13 mouse cellular contexts compared by ENCODE assay signal in the genomic region with DNA sequence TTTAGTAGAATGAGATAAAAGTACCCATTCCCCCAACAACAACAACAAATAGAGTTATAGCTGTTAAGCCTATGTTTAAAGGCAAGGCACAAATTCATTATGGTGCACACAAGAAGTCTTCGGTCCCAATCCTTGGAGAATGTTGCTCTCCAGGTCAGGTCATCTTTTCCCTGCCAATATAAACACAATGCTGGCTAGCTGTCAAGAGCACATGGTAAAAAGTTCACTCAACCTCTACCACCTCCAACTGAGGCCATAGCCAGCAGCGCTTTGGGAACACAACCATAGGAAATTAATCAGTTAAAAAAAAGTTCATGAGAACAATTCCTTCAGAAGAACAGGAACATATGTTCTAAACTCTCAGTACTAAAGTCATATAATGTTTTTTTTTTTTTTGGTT. TPM values are rescaled to one million over a fixed set of nuclear protein-coding genes. Genes with fewer than 3 reads are reported as not detected.
DNase-seq lines count a peak whose midpoint lies in the region; ATAC-seq and TF ChIP-seq lines count a peak whose summit lies in the region.
"Had no signal": no experiment of that assay in that cellular context is flagged by ENCODE, and none has a peak within 500 bp of the region (broad histone marks: within the 10 kb centered on the region; RNA-seq: fewer than 3 reads in every experiment).

No protein-coding gene starts in this region.

- no peak for TF ChIP-seq POLR2A in liver, adult 2 months (IDR thresholded peaks at IDR 0.05; ENCODE audit: extremely low read depth, insufficient read depth, low read length)

- no peak for ATAC-seq in liver, embryonic 11.5 days (replicated peaks; ENCODE audit: low FRiP score)

- 16% methylated on average over 2 of the region's 2 CpGs for WGBS in liver, adult 2 months
- 90% methylated on average over 2 of the region's 2 CpGs for WGBS in liver, embryonic 11.5 days

- no peaks in the 10 kb centered on the region for H3K9me3 ChIP-seq in liver, embryonic 11.5 days (ENCODE audit: control insufficient read depth, low read length)
- H3K9me3 ChIP-seq: hindbrain, embryonic 15.5 days; midbrain, embryonic 10.5 days; neural tube, embryonic 13.5 days had no signal

- H3K4me1 ChIP-seq in liver, adult 2 months (ENCODE audit: control insufficient read depth, insufficient read depth, low read length) = peaks cover 2% of the 10 kb centered on the region; the same call in 1 of the 2 replicates
- no peaks in the 10 kb centered on the region for H3K4me1 ChIP-seq in liver, embryonic 11.5 days (replicated peaks; ENCODE audit: control insufficient read depth, insufficient read depth, low read length)
- H3K4me1 ChIP-seq: hindbrain, embryonic 15.5 days; midbrain, embryonic 10.5 days; neural tube, embryonic 13.5 days had no signal

- no peak for TF ChIP-seq CTCF in liver, adult 2 months (IDR thresholded peaks at IDR 0.05; ENCODE audit: low read depth, low read length)

- H3K4me2 ChIP-seq in liver, embryonic 11.5 days = no peak overlapping the region
- H3K4me2 ChIP-seq: hindbrain, embryonic 15.5 days; neural tube, embryonic 13.5 days had no signal

- no peak overlapping the region for H3K4me3 ChIP-seq in liver, adult 2 months (ENCODE audit: insufficient read depth, low read depth, low read length)
- no peak overlapping the region for H3K4me3 ChIP-seq in liver, embryonic 11.5 days (ENCODE audit: low read depth, low read length)
- H3K4me3 ChIP-seq: hindbrain, embryonic 15.5 days; midbrain, embryonic 10.5 days; neural tube, embryonic 13.5 days had no signal

- H3K36me3 ChIP-seq in liver, adult 2 months (ENCODE audit: control insufficient read depth, insufficient read depth, low read length) = peaks cover 1% of the 10 kb centered on the region
- no peaks in the 10 kb centered on the region for H3K36me3 ChIP-seq in liver, embryonic 11.5 days (ENCODE audit: control insufficient read depth, insufficient read depth, low read length)
- H3K36me3 ChIP-seq: hindbrain, embryonic 15.5 days; neural tube, embryonic 13.5 days had no signal

- intact Hi-C loops in heart, postnatal 14 days (cut with DNase I) = no loop called here

- no peak overlapping the region for H3K27ac ChIP-seq in liver, adult 2 months (replicated peaks; ENCODE audit: insufficient read depth, low read depth, low read length)
- H3K27ac ChIP-seq in liver, embryonic 11.5 days (ENCODE audit: low read depth, low read length) = no peak overlapping the region
- H3K27ac ChIP-seq: hindbrain, embryonic 15.5 days; midbrain, embryonic 10.5 days; neural tube, embryonic 13.5 days had no signal

- H3K27me3 ChIP-seq in liver, adult 2 months (ENCODE audit: control insufficient read depth, insufficient read depth, low read length) = no peaks in the 10 kb centered on the region
- no peaks in the 10 kb centered on the region for H3K27me3 ChIP-seq in liver, embryonic 11.5 days (replicated peaks; ENCODE audit: control insufficient read depth, insufficient read depth, low read length)
- H3K27me3 ChIP-seq: hindbrain, embryonic 15.5 days; neural tube, embryonic 13.5 days had no signal

- H3K79me2 ChIP-seq in liver, adult 2 months (ENCODE audit: control insufficient read depth, insufficient read depth, low read length) = no peaks in the 10 kb centered on the region

- no peak overlapping the region for H3K9ac ChIP-seq in liver, adult 2 months (ENCODE audit: low read depth, low read length)
- no peak overlapping the region for H3K9ac ChIP-seq in liver, embryonic 11.5 days (ENCODE audit: low read depth, low read length)
- H3K9ac ChIP-seq: hindbrain, embryonic 15.5 days; neural tube, embryonic 13.5 days had no signal

- DNase-seq in adrenal gland, adult 2 months = peak; percentile 6
- no peak for DNase-seq in adrenal gland, postnatal 25 days
- peak; percentile 92 for DNase-seq in liver, adult 2 months (ENCODE audit: extremely low read depth, low read depth, low spot score)
- DNase-seq in liver, embryonic 11.5 days (ENCODE audit: low spot score) = no peak
- peak; percentile 23 to 42 for DNase-seq in heart, postnatal 14 days
- peak; percentile 18 for DNase-seq in lung, postnatal 10 days
- no peak for DNase-seq in right cerebral cortex, postnatal 10 days (ENCODE audit: low spot score in 2 of 2)
- no peak for DNase-seq in layer of hippocampus, postnatal 14 days (ENCODE audit: low spot score in 2 of 2)
- DNase-seq: gastrocnemius, postnatal 14 days; layer of hippocampus, postnatal 36 days had no signal

RNA-seq across cellular contexts. Expression of a gene that starts 58.8 kb away (rescaled TPM):
- total RNA-seq in adrenal gland, adult 2 months (2021) = 10 to 100 TPM; 10.0 to 12.3 TPM
- polyA plus RNA-seq in adrenal gland, adult 2 months (2012; rRNA removed) = 1.8 and 2.7 TPM in 2 replicates
- total RNA-seq in adrenal gland, postnatal 25 days (2021) = 12.9 and 14.7 TPM in 2 replicates
- total RNA-seq in liver, adult 2 months (2014; rRNA removed) = 38.0 and 47.3 TPM in 2 replicates
- 14.9 and 18.8 TPM in 2 replicates for polyA plus RNA-seq in liver, adult 2 months (2012; rRNA removed)
- 26.2 and 29.0 TPM in 2 replicates for polyA plus RNA-seq in liver, embryonic 11.5 days (2014; fragmentation: Nextera tagmentation; extraction: Ambion mirVana)
- 1 to 10 TPM; 2.7 to 5.6 TPM for total RNA-seq in heart, postnatal 14 days (2021)
- 1 to 10 TPM; 7.1 to 7.8 TPM for total RNA-seq in layer of hippocampus, postnatal 14 days (2021)

Comparison
In these comparisons a context has a peak if more than half of its experiments do, and no peak if none do; other contexts are left out.
1. DNase-seq: peak in adrenal gland, adult 2 months (single experiment), liver, adult 2 months (single experiment), heart, postnatal 14 days (2 of 2) and lung, postnatal 10 days (single experiment); none in adrenal gland, postnatal 25 days (single experiment), liver, embryonic 11.5 days (single experiment), right cerebral cortex, postnatal 10 days (0 of 2) and layer of hippocampus, postnatal 14 days (0 of 2).